Mouse (Mus musculus) neural tube, embryonic 12.5 days (tissue): ENCODE measurements at regions not wholly inside any gene's neighbourhood (a gene's known extent, or its start where the extent isn't known, plus 50 kb on each side); places are given as distances from the start of the nearest gene placed in this dataset.

Source experiments
- ATAC-seq: fragments of 200-750 bp; cut with Nextera tagmentation; 2 replicates; pipeline ENCODE4 v1.8.0; 2017; ENCODE audit warnings: low read depth, mild to moderate bottlenecking, moderate TSS enrichment, moderate library complexity; ENCODE audit not compliant: low FRiP score
- H3K27ac ChIP-seq: fragments of 300-500 bp; sonication (generic); 2 replicates; pipeline ENCODE4 v1.5.1; 2016
- H3K27me3 ChIP-seq: fragments of 300-500 bp; sonication (generic); replicated peaks from 2 replicates; pipeline ENCODE4 v1.6.1; 2016; ENCODE audit warnings: mild to moderate bottlenecking
- H3K36me3 ChIP-seq: fragments of 300-500 bp; sonication (generic); 2 replicates; pipeline ENCODE4 v1.6.1; 2016; ENCODE audit warnings: mild to moderate bottlenecking
- H3K4me1 ChIP-seq: fragments of 300-500 bp; sonication (generic); 2 replicates; pipeline ENCODE4 v1.6.1; 2016
- H3K4me2 ChIP-seq: fragments of 300-500 bp; sonication (generic); replicated peaks from 2 replicates; pipeline ENCODE4 v1.6.1; 2016; ENCODE audit warnings: mild to moderate bottlenecking
- H3K4me3 ChIP-seq: fragments of 300-500 bp; sonication (generic); 2 replicates; pipeline ENCODE4 v1.5.1; 2016
- H3K9ac ChIP-seq: fragments of 300-500 bp; sonication (generic); 2 replicates; pipeline ENCODE4 v1.6.1; 2016; ENCODE audit warnings: mild to moderate bottlenecking
- H3K9me3 ChIP-seq: fragments of 300-500 bp; sonication (generic); 2 replicates; pipeline ENCODE4 v1.6.1; 2016; ENCODE audit warnings: mild to moderate bottlenecking
- WGBS: fragments of 180-500 bp; shearing (Covaris S2); methylation state at CpG from one replicate; pipeline ENCODE4 v1.1.7; 2016; 5-methylcytosine and 5-hydroxymethylcytosine counted together

GRCm38 (mm10) chr15:51234873-51235272, 2649.8 kb upstream of the Gm7489 start:
- no peaks in the 10 kb centered on the region for H3K36me3 ChIP-seq
- no peak overlapping the region for H3K4me3 ChIP-seq
- no peaks in the 10 kb centered on the region for H3K9me3 ChIP-seq
- H3K27me3 ChIP-seq = no peaks in the 10 kb centered on the region
- no peak overlapping the region for H3K9ac ChIP-seq
- no peak overlapping the region for H3K27ac ChIP-seq
- ATAC-seq = no peak
- H3K4me2 ChIP-seq = no peak overlapping the region
- H3K4me1 ChIP-seq = no peaks in the 10 kb centered on the region
- 72% methylated on average over 1 of the region's 1 CpGs for WGBS

- no peak overlapping the region for H3K27ac ChIP-seq
- WGBS = 90% methylated on average over 2 of the region's 2 CpGs
Observed at GRCm38 (mm10) chr15:51244596-51244995, 2640.1 kb upstream of the Gm7489 start.

GRCm38 (mm10) chr15:51247259-51247658, 2637.4 kb upstream of the Gm7489 start:
- Histone ChIP-seq H3K27me3 (no peaks in the 10 kb centered on the region), H3K9me3 (no peaks in the 10 kb centered on the region), H3K4me2 (no peak overlapping the region), H3K9ac (no peak overlapping the region), H3K4me3 (no peak overlapping the region), H3K27ac (no peak overlapping the region), H3K4me1 (no peaks in the 10 kb centered on the region), H3K36me3 (no peaks in the 10 kb centered on the region)
- WGBS = 87% methylated on average over 5 of the region's 5 CpGs
- no peak for ATAC-seq

More at GRCm38 (mm10) chr15:51244596-51244995, 2640.1 kb upstream of the Gm7489 start:
- Histone ChIP-seq H3K4me1 (no peaks in the 10 kb centered on the region), H3K27me3 (no peaks in the 10 kb centered on the region), H3K9ac (no peak overlapping the region), H3K4me3 (no peak overlapping the region), H3K4me2 (no peak overlapping the region), H3K9me3 (no peaks in the 10 kb centered on the region), H3K36me3 (no peaks in the 10 kb centered on the region)
- ATAC-seq = no peak

GRCm38 (mm10) chr15:51248034-51248788, 2636.5 kb upstream of the Gm7489 start:
- H3K9ac ChIP-seq = no peak overlapping the region
- WGBS = 86% methylated on average over 8 of the region's 8 CpGs
- no peaks in the 10 kb centered on the region for H3K4me1 ChIP-seq
- no peaks in the 10 kb centered on the region for H3K9me3 ChIP-seq
- H3K4me3 ChIP-seq = no peak overlapping the region
- no peaks in the 10 kb centered on the region for H3K36me3 ChIP-seq
- H3K4me2 ChIP-seq = no peak overlapping the region
- H3K27me3 ChIP-seq = no peaks in the 10 kb centered on the region
- no peak overlapping the region for H3K27ac ChIP-seq
- no peak for ATAC-seq

- Histone ChIP-seq H3K9me3 (no peaks in the 10 kb centered on the region), H3K4me1 (no peaks in the 10 kb centered on the region), H3K36me3 (no peaks in the 10 kb centered on the region), H3K4me3 (no peak overlapping the region), H3K9ac (no peak overlapping the region), H3K4me2 (no peak overlapping the region), H3K27ac (no peak overlapping the region), H3K27me3 (no peaks in the 10 kb centered on the region)
- 92% methylated on average over 5 of the region's 5 CpGs for WGBS
- no peak for ATAC-seq
Observed at GRCm38 (mm10) chr15:51248789-51249040, 2636.0 kb upstream of the Gm7489 start.

GRCm38 (mm10) chr15:51254143-51254542, 2630.6 kb upstream of the Gm7489 start:
- Histone ChIP-seq H3K4me1 (no peaks in the 10 kb centered on the region), H3K9me3 (no peaks in the 10 kb centered on the region), H3K4me2 (no peak overlapping the region), H3K9ac (no peak overlapping the region), H3K36me3 (no peaks in the 10 kb centered on the region), H3K27ac (no peak overlapping the region), H3K27me3 (no peaks in the 10 kb centered on the region), H3K4me3 (no peak overlapping the region)
- no peak for ATAC-seq
- 92% methylated on average over 1 of the region's 1 CpGs for WGBS

- Histone ChIP-seq H3K4me1 (no peaks in the 10 kb centered on the region), H3K4me3 (no peak overlapping the region), H3K4me2 (no peak overlapping the region), H3K27ac (no peak overlapping the region), H3K36me3 (no peaks in the 10 kb centered on the region), H3K9ac (no peak overlapping the region), H3K27me3 (no peaks in the 10 kb centered on the region), H3K9me3 (no peaks in the 10 kb centered on the region)
- no peak for ATAC-seq
Observed at GRCm38 (mm10) chr15:51255203-51255615, 2629.5 kb upstream of the Gm7489 start.

GRCm38 (mm10) chr15:51256681-51257080, 2628.0 kb upstream of the Gm7489 start:
- H3K4me1 ChIP-seq = no peaks in the 10 kb centered on the region
- H3K4me2 ChIP-seq = no peak overlapping the region
- no peaks in the 10 kb centered on the region for H3K36me3 ChIP-seq
- WGBS = 87% methylated on average over 3 of the region's 3 CpGs
- ATAC-seq = no peak
- no peaks in the 10 kb centered on the region for H3K27me3 ChIP-seq
- H3K27ac ChIP-seq = no peak overlapping the region
- H3K9ac ChIP-seq = no peak overlapping the region
- no peak overlapping the region for H3K4me3 ChIP-seq
- H3K9me3 ChIP-seq = no peaks in the 10 kb centered on the region

- Histone ChIP-seq H3K27ac (no peak overlapping the region), H3K36me3 (no peaks in the 10 kb centered on the region), H3K4me2 (no peak overlapping the region), H3K27me3 (no peaks in the 10 kb centered on the region), H3K9ac (no peak overlapping the region), H3K4me1 (no peaks in the 10 kb centered on the region), H3K4me3 (no peak overlapping the region), H3K9me3 (no peaks in the 10 kb centered on the region)
- no peak for ATAC-seq
- WGBS = 81% methylated on average over 5 of the region's 5 CpGs
Observed at GRCm38 (mm10) chr15:51264599-51265163, 2620.0 kb upstream of the Gm7489 start.

- 63% methylated on average over 1 of the region's 1 CpGs for WGBS
Observed at GRCm38 (mm10) chr15:51265971-51266370, 2618.7 kb upstream of the Gm7489 start.

GRCm38 (mm10) chr15:51271632-51272312, 2612.9 kb upstream of the Gm7489 start:
- H3K27ac ChIP-seq = no peak overlapping the region
- no peaks in the 10 kb centered on the region for H3K36me3 ChIP-seq
- no peaks in the 10 kb centered on the region for H3K9me3 ChIP-seq
- 92% methylated on average over 9 of the region's 9 CpGs for WGBS
- no peaks in the 10 kb centered on the region for H3K27me3 ChIP-seq
- no peak overlapping the region for H3K9ac ChIP-seq
- H3K4me1 ChIP-seq = no peaks in the 10 kb centered on the region
- H3K4me2 ChIP-seq = no peak overlapping the region
- no peak for ATAC-seq
- no peak overlapping the region for H3K4me3 ChIP-seq

More at GRCm38 (mm10) chr15:51265971-51266370, 2618.7 kb upstream of the Gm7489 start:
- Histone ChIP-seq H3K4me2 (no peak overlapping the region), H3K9me3 (no peaks in the 10 kb centered on the region), H3K9ac (no peak overlapping the region), H3K27me3 (no peaks in the 10 kb centered on the region), H3K4me3 (no peak overlapping the region), H3K27ac (no peak overlapping the region), H3K4me1 (no peaks in the 10 kb centered on the region), H3K36me3 (no peaks in the 10 kb centered on the region)
- ATAC-seq = no peak

- H3K27me3 ChIP-seq = no peaks in the 10 kb centered on the region
- 90% methylated on average over 2 of the region's 2 CpGs for WGBS
- no peak overlapping the region for H3K9ac ChIP-seq
- H3K4me2 ChIP-seq = no peak overlapping the region
- no peak overlapping the region for H3K27ac ChIP-seq
- no peaks in the 10 kb centered on the region for H3K36me3 ChIP-seq
- H3K4me1 ChIP-seq = no peaks in the 10 kb centered on the region
- H3K4me3 ChIP-seq = no peak overlapping the region
- ATAC-seq = no peak
- no peaks in the 10 kb centered on the region for H3K9me3 ChIP-seq
Observed at GRCm38 (mm10) chr15:51285334-51285733, 2599.4 kb upstream of the Gm7489 start.

GRCm38 (mm10) chr15:51286352-51286751, 2598.4 kb upstream of the Gm7489 start:
- Histone ChIP-seq H3K9me3 (no peaks in the 10 kb centered on the region), H3K27me3 (no peaks in the 10 kb centered on the region)
- no peak for ATAC-seq

More at GRCm38 (mm10) chr15:51286352-51286751, 2598.4 kb upstream of the Gm7489 start:
- Histone ChIP-seq H3K4me2 (no peak overlapping the region), H3K36me3 (no peaks in the 10 kb centered on the region), H3K4me1 (no peaks in the 10 kb centered on the region), H3K4me3 (no peak overlapping the region), H3K27ac (no peak overlapping the region), H3K9ac (no peak overlapping the region)
- 90% methylated on average over 3 of the region's 3 CpGs for WGBS
